Mouse (Mus musculus): ENCODE results near the gene Lmf1. TPM values are rescaled to one million over a fixed set of nuclear protein-coding genes. Genes with fewer than 3 reads are reported as not detected.

Lmf1 gene
- 22.5 and 23.8 TPM in 2 replicates for polyA plus RNA-seq (2014; fragmentation: Nextera tagmentation; extraction: Ambion mirVana)

DNA sequence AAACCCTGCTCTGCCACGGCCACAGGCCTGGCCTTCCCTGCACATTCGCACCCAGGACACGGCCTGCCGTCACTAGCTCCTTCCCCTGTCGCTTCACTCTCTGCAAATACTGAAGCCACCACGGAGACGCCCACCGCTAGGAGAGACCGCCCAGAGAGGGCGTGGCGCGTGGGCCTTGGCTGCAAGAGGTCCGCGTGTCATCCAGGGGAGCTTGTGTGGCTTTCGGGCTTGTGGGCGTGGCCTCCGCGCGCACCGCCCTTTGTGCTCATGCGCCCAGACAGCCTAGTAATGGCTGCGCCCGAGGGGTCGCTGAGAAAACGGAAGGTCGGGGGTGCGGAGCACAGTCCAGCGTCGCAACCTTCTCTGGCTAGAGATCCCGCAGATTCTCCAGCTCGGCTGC lies at the start of gene Lmf1:
Gene Lmf1, plus strand, starts transcription at position 166 of the 400 bp plus-strand sequence.
- Histone ChIP-seq H3K27me3 (ENCODE audit: control insufficient read depth, insufficient read depth, low read length) (no peaks in the 10 kb centered on the region), H3K9me3 (ENCODE audit: control insufficient read depth, low read length) (no peaks in the 10 kb centered on the region), H3K4me2 (ENCODE audit: low read depth, severe bottlenecking) (peak within 1 kb of the TSS; percentile 88), H3K36me3 (ENCODE audit: control insufficient read depth, insufficient read depth, low read length) (no peaks in the 10 kb centered on the region), H3K9ac (ENCODE audit: low read length) (peak within 1 kb of the TSS; percentile 83), H3K4me1 (ENCODE audit: control insufficient read depth, insufficient read depth, low read length) (peaks cover 8% of the 10 kb centered on the region), H3K27ac (replicated peaks; ENCODE audit: low read depth, low read length) (peak within 1 kb of the TSS; percentile 77; the same call in 1 of the 2 replicates), H3K4me3 (ENCODE audit: low read depth, low read length) (peak within 1 kb of the TSS; percentile 73)
- DNase-seq (ENCODE audit: low spot score) (peak; percentile 97), ATAC-seq (ENCODE audit: insufficient number of reproducible peaks, low FRiP score, low TSS enrichment, low read depth) (peak; percentile 87)
- under 1% methylated on average over 31 of the region's 31 CpGs for WGBS

DNA sequence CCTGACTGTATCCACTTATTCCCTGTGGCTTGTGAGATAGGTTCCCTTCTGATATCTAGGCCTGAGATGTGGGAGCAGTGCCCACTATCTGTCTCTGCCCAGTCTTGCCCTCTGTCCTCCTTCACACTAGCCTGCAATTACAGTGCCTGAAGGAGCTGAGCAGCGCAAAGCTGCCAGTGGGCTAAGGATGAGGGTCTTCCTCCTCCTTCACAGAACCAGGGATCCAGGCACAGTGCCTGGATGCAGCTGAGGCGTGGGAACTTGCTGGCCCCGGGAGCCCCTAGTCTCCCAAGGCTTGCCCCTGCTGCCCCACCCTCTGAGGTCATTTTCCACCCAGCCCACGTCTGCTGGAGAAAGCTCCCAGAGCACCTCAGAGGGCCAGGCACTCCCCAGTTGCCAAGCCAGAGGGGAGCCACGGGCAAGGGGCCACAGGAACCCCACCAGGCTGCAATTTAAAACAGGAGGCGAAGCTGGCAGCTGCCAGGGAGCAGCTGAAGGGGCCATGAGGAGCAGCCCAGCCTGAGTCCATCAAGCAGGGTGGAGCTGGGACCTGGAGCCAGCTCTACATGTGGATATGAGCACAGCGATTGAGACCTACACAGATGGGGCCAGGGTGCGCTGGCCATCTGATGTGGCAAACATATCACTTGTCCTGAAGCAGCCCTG lies 48.4 kb upstream of the Lmf1 start:
- Histone ChIP-seq H3K9ac (ENCODE audit: low read length) (no peak overlapping the region), H3K4me2 (ENCODE audit: low read depth, severe bottlenecking) (no peak overlapping the region), H3K36me3 (ENCODE audit: control insufficient read depth, insufficient read depth, low read length) (no peaks in the 10 kb centered on the region), H3K4me1 (ENCODE audit: control insufficient read depth, insufficient read depth, low read length) (no peaks in the 10 kb centered on the region), H3K9me3 (ENCODE audit: control insufficient read depth, low read length) (no peaks in the 10 kb centered on the region), H3K4me3 (ENCODE audit: low read depth, low read length) (no peak overlapping the region), H3K27ac (replicated peaks; ENCODE audit: low read depth, low read length) (no peak overlapping the region), H3K27me3 (ENCODE audit: control insufficient read depth, insufficient read depth, low read length) (no peaks in the 10 kb centered on the region)
- ATAC-seq (ENCODE audit: insufficient number of reproducible peaks, low FRiP score, low TSS enrichment, low read depth), result no peak
- WGBS, result 59% methylated on average over 8 of the region's 8 CpGs
- DNase-seq (ENCODE audit: low spot score), result no peak

DNA sequence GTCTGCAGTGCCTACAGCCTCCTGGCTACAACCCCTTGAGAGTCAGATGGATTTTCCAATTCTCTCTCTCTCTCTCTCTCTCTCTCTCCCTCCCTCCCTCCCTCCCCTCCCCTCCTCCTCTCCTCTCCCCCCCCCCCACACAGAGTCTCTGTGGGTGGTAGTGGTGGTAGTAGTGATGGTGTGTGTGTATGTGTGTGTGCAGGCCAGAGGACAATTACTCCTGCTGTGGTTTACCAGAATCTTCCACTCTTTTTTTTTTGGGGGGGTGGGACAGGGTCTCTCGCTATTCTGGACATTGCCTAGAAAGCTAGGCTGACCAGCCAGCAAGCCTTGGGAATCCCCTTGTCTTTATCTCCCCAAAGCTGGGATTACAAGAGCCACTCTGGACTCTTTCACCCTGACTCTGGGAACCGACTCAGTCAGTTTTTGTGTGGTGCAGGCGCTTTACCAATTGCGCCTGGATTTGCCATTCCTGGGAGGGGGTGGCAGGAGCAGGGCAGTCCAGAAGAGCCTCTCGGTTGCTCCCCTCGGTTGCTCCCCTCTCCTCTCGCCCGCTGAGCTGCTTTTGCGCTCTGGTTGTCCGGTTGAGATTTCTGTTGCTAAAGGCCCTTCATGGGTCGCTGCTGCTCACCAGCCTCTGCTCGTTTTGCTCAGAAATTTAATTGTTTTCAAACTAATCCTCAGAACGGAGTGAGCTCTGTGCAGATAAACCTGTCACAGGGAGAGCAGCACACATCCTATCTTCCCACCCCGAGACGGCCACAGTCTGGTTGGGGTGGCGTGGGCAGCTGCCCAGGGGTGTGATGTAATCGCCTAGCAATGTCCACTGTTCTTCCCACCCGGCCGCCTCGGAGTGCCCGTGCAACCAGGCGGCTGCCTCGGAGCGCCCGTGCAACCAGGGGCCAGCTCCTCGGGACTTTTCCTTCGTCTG lies 39.7 kb upstream of the Lmf1 start:
- Histone ChIP-seq H3K27me3 (ENCODE audit: control insufficient read depth, insufficient read depth, low read length) (no peaks in the 10 kb centered on the region), H3K4me2 (ENCODE audit: low read depth, severe bottlenecking) (no peak overlapping the region), H3K27ac (replicated peaks; ENCODE audit: low read depth, low read length) (no peak overlapping the region), H3K36me3 (ENCODE audit: control insufficient read depth, insufficient read depth, low read length) (no peaks in the 10 kb centered on the region), H3K9me3 (ENCODE audit: control insufficient read depth, low read length) (no peaks in the 10 kb centered on the region), H3K4me3 (ENCODE audit: low read depth, low read length) (no peak overlapping the region), H3K4me1 (ENCODE audit: control insufficient read depth, insufficient read depth, low read length) (no peaks in the 10 kb centered on the region), H3K9ac (ENCODE audit: low read length) (no peak overlapping the region)
- DNase-seq (ENCODE audit: low spot score) (no peak), ATAC-seq (ENCODE audit: insufficient number of reproducible peaks, low FRiP score, low TSS enrichment, low read depth) (no peak)
- 57% methylated on average over 27 of the region's 27 CpGs for WGBS

DNA sequence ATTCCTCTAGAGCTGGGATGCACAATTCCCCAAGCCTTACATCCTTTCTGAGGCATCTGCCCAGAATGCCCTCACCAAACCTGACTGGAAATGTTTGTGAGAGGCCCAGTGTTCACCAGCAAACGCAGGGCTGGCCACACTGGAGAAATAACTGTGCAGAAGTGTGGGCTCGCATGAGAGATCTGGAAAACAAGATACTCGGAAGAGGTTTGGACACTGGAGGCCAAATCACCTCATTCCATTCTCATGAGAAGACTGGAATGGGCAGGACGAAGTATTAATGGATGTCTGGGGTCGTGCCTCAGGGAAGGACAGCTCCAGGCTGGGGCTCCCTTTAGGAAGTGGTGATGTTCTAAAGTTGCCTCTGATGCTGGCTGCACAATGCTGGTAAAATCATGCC lies 38.2 kb upstream of the Lmf1 start:
- Histone ChIP-seq H3K4me3 (ENCODE audit: low read depth, low read length) (no peak overlapping the region), H3K27ac (replicated peaks; ENCODE audit: low read depth, low read length) (no peak overlapping the region), H3K36me3 (ENCODE audit: control insufficient read depth, insufficient read depth, low read length) (no peaks in the 10 kb centered on the region), H3K4me2 (ENCODE audit: low read depth, severe bottlenecking) (no peak overlapping the region), H3K9ac (ENCODE audit: low read length) (no peak overlapping the region), H3K9me3 (ENCODE audit: control insufficient read depth, low read length) (no peaks in the 10 kb centered on the region), H3K4me1 (ENCODE audit: control insufficient read depth, insufficient read depth, low read length) (no peaks in the 10 kb centered on the region), H3K27me3 (ENCODE audit: control insufficient read depth, insufficient read depth, low read length) (no peaks in the 10 kb centered on the region)
- DNase-seq (ENCODE audit: low spot score) (no peak), ATAC-seq (ENCODE audit: insufficient number of reproducible peaks, low FRiP score, low TSS enrichment, low read depth) (no peak)
- 81% methylated on average over 5 of the region's 5 CpGs for WGBS

- Histone ChIP-seq H3K27me3 (ENCODE audit: control insufficient read depth, insufficient read depth, low read length) (no peaks in the 10 kb centered on the region), H3K27ac (replicated peaks; ENCODE audit: low read depth, low read length) (no peak overlapping the region), H3K36me3 (ENCODE audit: control insufficient read depth, insufficient read depth, low read length) (no peaks in the 10 kb centered on the region), H3K4me3 (ENCODE audit: low read depth, low read length) (no peak overlapping the region), H3K4me2 (ENCODE audit: low read depth, severe bottlenecking) (no peak overlapping the region), H3K4me1 (ENCODE audit: control insufficient read depth, insufficient read depth, low read length) (no peaks in the 10 kb centered on the region), H3K9me3 (ENCODE audit: control insufficient read depth, low read length) (no peaks in the 10 kb centered on the region), H3K9ac (ENCODE audit: low read length) (no peak overlapping the region)
- ATAC-seq (ENCODE audit: insufficient number of reproducible peaks, low FRiP score, low TSS enrichment, low read depth), result no peak
- WGBS, result 91% methylated on average over 4 of the region's 4 CpGs
- DNase-seq (ENCODE audit: low spot score), result no peak
Measured at GRCm38 (mm10) chr17:25541768-25542167, 37.1 kb upstream of the Lmf1 start.

- Histone ChIP-seq H3K36me3 (ENCODE audit: control insufficient read depth, insufficient read depth, low read length) (no peaks in the 10 kb centered on the region), H3K9me3 (ENCODE audit: control insufficient read depth, low read length) (no peaks in the 10 kb centered on the region), H3K4me1 (ENCODE audit: control insufficient read depth, insufficient read depth, low read length) (no peaks in the 10 kb centered on the region), H3K9ac (ENCODE audit: low read length) (no peak overlapping the region), H3K4me2 (ENCODE audit: low read depth, severe bottlenecking) (no peak overlapping the region), H3K27me3 (ENCODE audit: control insufficient read depth, insufficient read depth, low read length) (no peaks in the 10 kb centered on the region), H3K4me3 (ENCODE audit: low read depth, low read length) (no peak overlapping the region), H3K27ac (replicated peaks; ENCODE audit: low read depth, low read length) (no peak overlapping the region)
- 40% methylated on average over 3 of the region's 3 CpGs for WGBS
- ATAC-seq (ENCODE audit: insufficient number of reproducible peaks, low FRiP score, low TSS enrichment, low read depth) (no peak), DNase-seq (ENCODE audit: low spot score) (no peak)
Measured at GRCm38 (mm10) chr17:25547026-25547425, 31.9 kb upstream of the Lmf1 start.

DNA sequence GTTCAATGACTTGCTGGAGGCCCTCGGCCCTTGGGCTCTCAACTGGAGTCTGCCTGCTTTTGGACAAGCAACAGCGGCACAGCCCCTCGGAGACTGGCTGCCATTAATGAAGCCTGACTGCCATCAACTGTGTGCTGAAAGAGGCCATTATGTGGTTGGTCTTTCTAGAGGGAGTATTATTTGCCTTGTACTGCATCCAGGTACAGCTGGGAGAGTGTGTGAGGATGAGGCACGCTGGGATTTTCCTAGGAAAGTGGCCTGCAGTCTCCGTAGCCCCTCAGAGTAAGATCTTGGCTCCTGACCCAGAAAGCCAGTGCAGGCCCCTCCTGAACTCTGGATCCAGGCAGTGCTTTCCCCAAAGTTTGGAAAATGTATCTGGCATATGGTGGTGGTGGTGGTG lies 28.9 kb upstream of the Lmf1 start:
- peaks cover 5% of the 10 kb centered on the region; the same call in 1 of the 2 replicates for H3K4me1 ChIP-seq (ENCODE audit: control insufficient read depth, insufficient read depth, low read length)
- H3K4me2 ChIP-seq (ENCODE audit: low read depth, severe bottlenecking), result no peak overlapping the region
- H3K9ac ChIP-seq (ENCODE audit: low read length), result no peak overlapping the region
- no peak overlapping the region for H3K27ac ChIP-seq (replicated peaks; ENCODE audit: low read depth, low read length)
- no peaks in the 10 kb centered on the region for H3K27me3 ChIP-seq (ENCODE audit: control insufficient read depth, insufficient read depth, low read length)
- WGBS, result 79% methylated on average over 5 of the region's 5 CpGs
- H3K4me3 ChIP-seq (ENCODE audit: low read depth, low read length), result no peak overlapping the region
- DNase-seq (ENCODE audit: low spot score) (no peak), ATAC-seq (ENCODE audit: insufficient number of reproducible peaks, low FRiP score, low TSS enrichment, low read depth) (no peak)
- no peaks in the 10 kb centered on the region for H3K36me3 ChIP-seq (ENCODE audit: control insufficient read depth, insufficient read depth, low read length)
- no peaks in the 10 kb centered on the region for H3K9me3 ChIP-seq (ENCODE audit: control insufficient read depth, low read length)

- 90% methylated on average over 11 of the region's 11 CpGs for WGBS
- H3K27me3 ChIP-seq (ENCODE audit: control insufficient read depth, insufficient read depth, low read length), result no peaks in the 10 kb centered on the region
- no peak overlapping the region for H3K27ac ChIP-seq (replicated peaks; ENCODE audit: low read depth, low read length)
- H3K4me3 ChIP-seq (ENCODE audit: low read depth, low read length), result no peak overlapping the region
- ATAC-seq (ENCODE audit: insufficient number of reproducible peaks, low FRiP score, low TSS enrichment, low read depth) (no peak), DNase-seq (ENCODE audit: low spot score) (no peak)
- no peaks in the 10 kb centered on the region for H3K36me3 ChIP-seq (ENCODE audit: control insufficient read depth, insufficient read depth, low read length)
- H3K4me1 ChIP-seq (ENCODE audit: control insufficient read depth, insufficient read depth, low read length), result peaks cover 18% of the 10 kb centered on the region
- no peak overlapping the region for H3K4me2 ChIP-seq (ENCODE audit: low read depth, severe bottlenecking)
- H3K9me3 ChIP-seq (ENCODE audit: control insufficient read depth, low read length), result no peaks in the 10 kb centered on the region
- no peak overlapping the region for H3K9ac ChIP-seq (ENCODE audit: low read length)
Measured at GRCm38 (mm10) chr17:25551313-25551712, 27.6 kb upstream of the Lmf1 start.
